8 mouse cellular contexts compared by ENCODE assay signal in the genomic region with DNA sequence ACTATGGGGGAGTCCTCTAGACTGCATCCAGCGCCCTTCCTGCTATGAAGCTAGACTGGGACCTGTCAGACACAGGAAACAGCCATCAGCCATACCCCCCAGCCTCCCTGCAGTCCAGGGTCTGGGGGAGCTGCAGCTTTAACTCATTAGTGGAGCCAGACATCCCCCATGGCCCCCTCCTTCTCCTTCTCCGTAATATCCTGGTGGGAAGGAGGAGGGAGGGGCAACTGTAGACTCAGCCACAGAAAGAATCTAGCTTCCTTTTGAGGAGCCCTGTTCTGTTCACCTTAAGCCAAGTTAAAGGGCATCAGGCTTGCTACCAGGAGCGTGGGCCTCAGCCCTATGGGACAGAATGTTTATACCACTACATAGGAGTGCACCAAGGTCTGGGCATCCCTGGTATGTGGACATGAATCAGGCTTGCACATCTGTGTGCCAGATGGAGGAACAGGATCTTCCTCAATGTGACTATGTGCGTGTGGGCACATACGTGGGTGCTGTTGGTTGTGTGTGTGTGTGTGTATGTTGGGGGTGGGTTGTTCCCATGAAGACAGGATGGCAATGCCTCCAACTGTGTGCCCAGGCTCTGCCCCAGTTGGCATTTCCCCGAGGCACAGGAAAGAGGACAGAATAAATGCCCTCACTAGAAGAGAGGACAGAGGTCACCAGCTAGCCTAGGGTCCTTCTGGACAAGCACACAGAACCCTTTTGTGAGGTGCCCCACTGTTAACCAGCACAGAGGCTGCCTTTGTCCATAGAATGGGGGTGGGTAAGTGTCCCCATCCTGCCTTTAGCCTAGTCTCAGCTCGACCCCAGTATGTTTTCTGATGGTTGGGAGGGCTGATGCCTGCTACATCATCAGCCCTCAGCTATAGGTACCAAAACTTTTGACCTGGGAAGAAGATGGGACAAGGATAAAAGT. TPM values are rescaled to one million over a fixed set of nuclear protein-coding genes. Genes with fewer than 3 reads are reported as not detected.
DNase-seq lines count a peak whose midpoint lies in the region; ATAC-seq and TF ChIP-seq lines count a peak whose summit lies in the region.

No protein-coding gene starts in this region.

- WGBS in midbrain, postnatal 0 days: 59% methylated on average over 7 of the region's 7 CpGs

- H3K9me3 ChIP-seq in midbrain, postnatal 0 days (ENCODE audit: low read length): no peaks in the 10 kb centered on the region

- H3K4me2 ChIP-seq in midbrain, postnatal 0 days (ENCODE audit: low read depth, low read length, poor library complexity, severe bottlenecking): no peak overlapping the region

- peak; percentile 48 to 61 for DNase-seq in left cerebral cortex, adult 18-20 months (ENCODE audit: low spot score in 2 of 2)
- no peak for DNase-seq in left cerebral cortex, adult 11 months (ENCODE audit: low spot score)
- peak; percentile 89 for DNase-seq in embryo, embryonic 11 days
- DNase-seq in heart, postnatal 36 days: peak; percentile 22 to 32
- DNase-seq in left cerebral cortex, postnatal 36 days (ENCODE audit: low spot score in 2 of 2): peak; percentile 47 to 53
- no peak for DNase-seq in midbrain, postnatal 0 days (ENCODE audit: low spot score)
- no peak for DNase-seq in urinary bladder, postnatal 36 days (ENCODE audit: low spot score in 2 of 2)
- no peak for DNase-seq in adrenal gland, adult 8-10 months

- no peak for TF ChIP-seq CTCF in midbrain, postnatal 0 days (IDR thresholded peaks at IDR 0.05)

- H3K36me3 ChIP-seq in midbrain, postnatal 0 days (ENCODE audit: insufficient read depth, low read length): 0 out of 2 replicates have a peak, but pooled peaks cover 3% of the 10 kb centered on the region

- H3K27ac ChIP-seq in midbrain, postnatal 0 days (ENCODE audit: low read depth, low read length): peak overlapping the region; percentile 34

- 0 out of 2 replicates have a peak, but pooled peaks cover 4% of the 10 kb centered on the region for H3K27me3 ChIP-seq in midbrain, postnatal 0 days (ENCODE audit: insufficient read depth, low read length)

- H3K4me1 ChIP-seq in midbrain, postnatal 0 days (ENCODE audit: insufficient read depth, low read length): peaks cover 6% of the 10 kb centered on the region

- intact Hi-C loops in heart, postnatal 36 days (cut with DNase I): loop anchor here (10.0 kb wide), 1 partner anchor 323 kb away; a partner anchor contains a TSS
- intact Hi-C loops in left cerebral cortex, postnatal 36 days (cut with DNase I): no loop called here

- no peak overlapping the region for H3K9ac ChIP-seq in midbrain, postnatal 0 days (replicated peaks; ENCODE audit: low read length, poor library complexity, severe bottlenecking)

- H3K4me3 ChIP-seq in midbrain, postnatal 0 days (ENCODE audit: low read depth, low read length): no peak overlapping the region

- ATAC-seq in midbrain, postnatal 0 days (ENCODE audit: low FRiP score): no peak

RNA-seq across cellular contexts. Expression of a gene that starts 0.9 kb away (rescaled TPM):
- under 1 TPM in 1 of 2 experiments, not detected in 1; 0.40 TPM for total RNA-seq in left cerebral cortex, adult 18-20 months (2021)
- total RNA-seq in heart, postnatal 36 days (2021): under 1 TPM; 0.25 to 0.30 TPM
- total RNA-seq in left cerebral cortex, postnatal 36 days (2021): not detected
- 0.55 TPM in 1 of 2 replicates, not detected in the other for total RNA-seq in midbrain, postnatal 0 days (2014; rRNA removed)
- 0.33 and 0.48 TPM in 2 replicates for polyA plus RNA-seq in midbrain, postnatal 0 days (2015; fragmentation: Nextera tagmentation; extraction: Ambion mirVana)
- total RNA-seq in adrenal gland, adult 8-10 months (2022): under 1 TPM in 3 of 4 experiments, not detected in 1; 0.32 to 0.43 (median 0.37) TPM

RNA-seq across cellular contexts. Expression of a gene that starts 3.7 kb away (rescaled TPM):
- total RNA-seq in left cerebral cortex, adult 18-20 months (2021): 1 to 10 TPM; 4.0 to 4.5 TPM
- total RNA-seq in heart, postnatal 36 days (2021): 10 to 100 TPM; 10.3 to 11.8 TPM
- 1 to 10 TPM; 4.4 to 4.9 TPM for total RNA-seq in left cerebral cortex, postnatal 36 days (2021)
- total RNA-seq in midbrain, postnatal 0 days (2014; rRNA removed): 12.3 and 14.8 TPM in 2 replicates
- polyA plus RNA-seq in midbrain, postnatal 0 days (2015; fragmentation: Nextera tagmentation; extraction: Ambion mirVana): 16.2 and 18.1 TPM in 2 replicates
- 1 to 10 TPM; 4.7 to 6.0 (median 5.0) TPM for total RNA-seq in adrenal gland, adult 8-10 months (2022)

RNA-seq across cellular contexts. Expression of a gene that starts 6.6 kb away (rescaled TPM):
- total RNA-seq in left cerebral cortex, adult 18-20 months (2021): 1 to 10 TPM; 4.3 to 5.0 TPM
- total RNA-seq in heart, postnatal 36 days (2021): 10 to 100 TPM; 11.6 to 20.2 TPM
- total RNA-seq in left cerebral cortex, postnatal 36 days (2021): 1 to 10 TPM; 2.4 to 3.9 TPM
- 1.9 and 4.2 TPM in 2 replicates for total RNA-seq in midbrain, postnatal 0 days (2014; rRNA removed)
- polyA plus RNA-seq in midbrain, postnatal 0 days (2015; fragmentation: Nextera tagmentation; extraction: Ambion mirVana): 5.0 and 5.7 TPM in 2 replicates
- total RNA-seq in adrenal gland, adult 8-10 months (2022): 10 to 100 TPM; 17.4 to 48.9 (median 25.9) TPM

RNA-seq across cellular contexts. Expression of a gene that starts 10.4 kb away (rescaled TPM):
- 1 to 10 TPM in 1 of 2 experiments, under 1 TPM in 1; 0.68 to 2.1 TPM for total RNA-seq in left cerebral cortex, adult 18-20 months (2021)
- 1 to 10 TPM in 1 of 2 experiments, under 1 TPM in 1; 0.14 to 1.0 TPM for total RNA-seq in heart, postnatal 36 days (2021)
- total RNA-seq in left cerebral cortex, postnatal 36 days (2021): 1 to 10 TPM in 1 of 2 experiments, under 1 TPM in 1; 0.79 to 1.4 TPM
- 0.42 and 5.6 TPM in 2 replicates for total RNA-seq in midbrain, postnatal 0 days (2014; rRNA removed)
- 0.59 and 1.1 TPM in 2 replicates for polyA plus RNA-seq in midbrain, postnatal 0 days (2015; fragmentation: Nextera tagmentation; extraction: Ambion mirVana)
- 1 to 10 TPM in 2 of 4 experiments, under 1 TPM in 2; 0.66 to 1.3 (median 1.0) TPM for total RNA-seq in adrenal gland, adult 8-10 months (2022)

RNA-seq across cellular contexts. Expression of a gene that starts 14.2 kb away (rescaled TPM):
- 1 to 10 TPM; 6.1 to 9.5 TPM for total RNA-seq in left cerebral cortex, adult 18-20 months (2021)
- total RNA-seq in heart, postnatal 36 days (2021): 1 to 10 TPM; 1.4 to 1.5 TPM
- 1 to 10 TPM in 1 of 2 experiments, not detected in 1; 2.3 TPM for total RNA-seq in left cerebral cortex, postnatal 36 days (2021)
- total RNA-seq in midbrain, postnatal 0 days (2014; rRNA removed): 3.6 TPM in 1 of 2 replicates, not detected in the other
- polyA plus RNA-seq in midbrain, postnatal 0 days (2015; fragmentation: Nextera tagmentation; extraction: Ambion mirVana): 0.31 TPM in 1 of 2 replicates, not detected in the other
- 1 to 10 TPM in 3 of 4 experiments, not detected in 1; 3.8 to 7.4 (median 4.0) TPM for total RNA-seq in adrenal gland, adult 8-10 months (2022)

Comparison
In these comparisons a context has a peak if more than half of its experiments do, and no peak if none do; other contexts are left out.
1. DNase-seq: peak in left cerebral cortex, adult 18-20 months (2 of 2), embryo, embryonic 11 days (single experiment), heart, postnatal 36 days (2 of 2) and left cerebral cortex, postnatal 36 days (2 of 2); none in left cerebral cortex, adult 11 months (single experiment), midbrain, postnatal 0 days (single experiment), urinary bladder, postnatal 36 days (0 of 2) and adrenal gland, adult 8-10 months (single experiment).